Mouse (Mus musculus): ENCODE data around the gene Mical2. TPM values are rescaled to one million over a fixed set of nuclear protein-coding genes. Genes with fewer than 3 reads are reported as not detected.

Gene Mical2
- total and polyA plus RNA-seq, 3 experiments = not detected

- DNase-seq (ENCODE audit: extremely low read depth) = no peak
- Histone ChIP-seq H3K4me3 (replicated peaks in 1 of 3; ENCODE audit: low read depth in 2 of 3, low read length in 2 of 3, poor library complexity in 1 of 3) (no peak overlapping the region), H3K9me3 (replicated peaks; ENCODE audit: low read length) (no peaks in the 10 kb centered on the region), H3K4me2 (ENCODE audit: insufficient read depth, low read depth, poor library complexity, severe bottlenecking) (no peak overlapping the region), H3K36me3 (replicated peaks in 1 of 2; ENCODE audit: control insufficient read depth in 1 of 2, insufficient read depth in 1 of 2, low read length in 1 of 2) (no peaks in the 10 kb centered on the region), H3K27me3 (replicated peaks) (peaks cover 83% of the 10 kb centered on the region), H3K79me2 (replicated peaks; ENCODE audit: control insufficient read depth, extremely low read depth, insufficient read depth, poor library complexity, severe bottlenecking) (no peaks in the 10 kb centered on the region), H3K9ac (ENCODE audit: insufficient read depth, low read depth) (no peak overlapping the region), H3K4me1 (ENCODE audit: control insufficient read depth in 1 of 2, insufficient read depth in 2 of 2) (no peaks in the 10 kb centered on the region), H3K27ac (ENCODE audit: insufficient read depth, low read depth) (no peak overlapping the region)
- dilution Hi-C loops (cut with MboI; ENCODE audit: extremely low pct_ligation_motif_present, extremely low pct_unique_long_range_greater_than_20kb, low sequenced_read_pairs) (no loop called here), in situ Hi-C loops (cut with MboI; ENCODE audit: low pct_ligation_motif_present, low pct_unique_long_range_greater_than_20kb, low sequenced_read_pairs) (no loop called here)
- TF ChIP-seq CHD1 (IDR thresholded peaks at IDR 0.05; ENCODE audit: low read depth, low read length) = no peak
These were observed 1.6 kb downstream of the Mical2 start for GRCm38 (mm10) chr7:112227266-112227562.

GRCm38 (mm10) chr7:112228827-112229498 is 3.3 kb downstream of the Mical2 start:
- Histone ChIP-seq H3K79me2 (replicated peaks; ENCODE audit: control insufficient read depth, extremely low read depth, insufficient read depth, poor library complexity, severe bottlenecking) (no peaks in the 10 kb centered on the region), H3K4me1 (ENCODE audit: control insufficient read depth in 1 of 2, insufficient read depth in 2 of 2) (no peaks in the 10 kb centered on the region), H3K36me3 (replicated peaks in 1 of 2; ENCODE audit: control insufficient read depth in 1 of 2, insufficient read depth in 1 of 2, low read length in 1 of 2) (no peaks in the 10 kb centered on the region), H3K9ac (ENCODE audit: insufficient read depth, low read depth) (no peak overlapping the region), H3K4me2 (ENCODE audit: insufficient read depth, low read depth, poor library complexity, severe bottlenecking) (no peak overlapping the region), H3K4me3 (replicated peaks in 1 of 3; ENCODE audit: low read depth in 2 of 3, low read length in 2 of 3, poor library complexity in 1 of 3) (no peak overlapping the region), H3K9me3 (replicated peaks; ENCODE audit: low read length) (no peaks in the 10 kb centered on the region), H3K27me3 (replicated peaks) (peaks cover 85% of the 10 kb centered on the region), H3K27ac (ENCODE audit: insufficient read depth, low read depth) (no peak overlapping the region)
- TF ChIP-seq ZC3H11A (IDR thresholded peaks at IDR 0.05; ENCODE audit: low read depth, low read length) (no peak), HCFC1 (IDR thresholded peaks at IDR 0.05; ENCODE audit: low read depth, low read length) (no peak), NRF1 (IDR thresholded peaks at IDR 0.05; ENCODE audit: low read depth, low read length) (no peak)
- dilution Hi-C loops (cut with MboI; ENCODE audit: extremely low pct_ligation_motif_present, extremely low pct_unique_long_range_greater_than_20kb, low sequenced_read_pairs) (no loop called here), in situ Hi-C loops (cut with MboI; ENCODE audit: low pct_ligation_motif_present, low pct_unique_long_range_greater_than_20kb, low sequenced_read_pairs) (no loop called here)
- DNase-seq (ENCODE audit: extremely low read depth) = no peak

- Histone ChIP-seq H3K27me3 (replicated peaks) (peaks cover 89% of the 10 kb centered on the region), H3K4me1 (ENCODE audit: control insufficient read depth in 1 of 2, insufficient read depth in 2 of 2) (no peaks in the 10 kb centered on the region), H3K36me3 (replicated peaks in 1 of 2; ENCODE audit: control insufficient read depth in 1 of 2, insufficient read depth in 1 of 2, low read length in 1 of 2) (no peaks in the 10 kb centered on the region), H3K27ac (ENCODE audit: insufficient read depth, low read depth) (no peak overlapping the region), H3K9ac (ENCODE audit: insufficient read depth, low read depth) (no peak overlapping the region), H3K4me2 (ENCODE audit: insufficient read depth, low read depth, poor library complexity, severe bottlenecking) (no peak overlapping the region), H3K9me3 (replicated peaks; ENCODE audit: low read length) (no peaks in the 10 kb centered on the region), H3K79me2 (replicated peaks; ENCODE audit: control insufficient read depth, extremely low read depth, insufficient read depth, poor library complexity, severe bottlenecking) (no peaks in the 10 kb centered on the region), H3K4me3 (replicated peaks in 1 of 3; ENCODE audit: low read depth in 2 of 3, low read length in 2 of 3, poor library complexity in 1 of 3) (no peak overlapping the region)
- no peak for TF ChIP-seq TCF12 (IDR thresholded peaks at IDR 0.05; ENCODE audit: low read depth, low read length)
- TF ChIP-seq USF1 (IDR thresholded peaks at IDR 0.05; ENCODE audit: low read depth, low read length) = no peak
- TF ChIP-seq NELFE (IDR thresholded peaks at IDR 0.05; ENCODE audit: low read depth, low read length) = no peak
- dilution Hi-C loops (cut with MboI; ENCODE audit: extremely low pct_ligation_motif_present, extremely low pct_unique_long_range_greater_than_20kb, low sequenced_read_pairs) (no loop called here), in situ Hi-C loops (cut with MboI; ENCODE audit: low pct_ligation_motif_present, low pct_unique_long_range_greater_than_20kb, low sequenced_read_pairs) (no loop called here)
- no peak for DNase-seq (ENCODE audit: extremely low read depth)
These were observed 6.1 kb downstream of the Mical2 start for GRCm38 (mm10) chr7:112231731-112232130.

Data from CH12.LX (cell line).